Mouse (Mus musculus) E14TG2a.4 (cell line): ENCODE measurements around the gene Areg.

ENCODE experiments used
- CTCF ChIP-seq: conservative IDR thresholded peaks from 2 replicates; pipeline ENCODE4 v1.5.1; 2014; ENCODE audit warnings: low read length
- POU5F1 ChIP-seq: IDR thresholded peaks from 2 replicates; pipeline ENCODE4 v1.6.1; 2014; ENCODE audit warnings: low read length, borderline replicate concordance

DNA sequence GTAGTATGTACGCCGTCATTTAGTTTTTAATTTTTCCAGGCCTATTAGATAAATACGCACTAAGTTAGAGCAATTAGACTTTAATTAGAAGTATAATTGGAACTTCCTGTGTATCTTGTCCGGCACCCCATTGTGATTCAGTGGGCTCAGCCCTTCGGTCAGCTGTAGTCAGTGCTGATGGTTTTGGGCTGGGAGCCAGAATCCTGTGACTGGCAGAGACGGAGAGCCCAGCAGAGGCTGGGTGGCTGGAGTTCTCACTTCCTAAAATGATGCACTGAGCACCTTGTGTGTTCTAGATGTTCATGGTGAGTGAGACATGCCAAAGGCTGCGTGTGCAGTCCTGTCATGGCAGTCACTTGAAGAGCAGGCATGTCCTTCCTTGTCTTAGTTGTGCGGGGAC is 28.4 kb upstream of the Areg start:
- TF ChIP-seq CTCF (no peak), POU5F1 (no peak)
